Mouse (Mus musculus): ENCODE measurements at regions not wholly inside any gene's neighbourhood (a gene's known extent, or its start where the extent isn't known, plus 50 kb on each side); places are given as distances from the start of the nearest gene placed in this dataset.

GRCm38 (mm10) chr11:7010858-7011257 is 52.4 kb upstream of the Adcy1 start:
- DNase-seq, result no peak

GRCm38 (mm10) chr11:6999329-6999728 is 64.0 kb upstream of the Adcy1 start:
- DNase-seq, result no peak

DNA sequence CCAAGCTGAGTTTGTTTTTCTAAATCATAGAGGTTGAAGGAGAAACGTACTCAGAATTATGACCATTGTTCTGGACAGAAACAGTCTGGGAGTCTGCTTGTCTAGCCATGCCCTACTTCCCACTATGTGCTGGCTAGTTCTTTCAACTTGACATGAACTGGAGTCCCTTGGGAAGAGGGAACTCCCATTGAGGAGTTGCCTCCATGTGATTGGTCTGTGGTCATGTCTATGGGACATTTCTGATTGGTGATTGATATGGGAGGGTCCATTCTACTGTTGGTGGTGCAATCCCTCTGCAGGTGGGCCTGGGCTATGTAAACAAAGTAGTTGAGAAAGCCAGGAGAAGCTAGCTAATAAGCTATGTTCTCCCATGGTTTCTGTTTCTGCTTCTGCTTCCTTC is 64.5 kb upstream of the Adcy1 start:
- DNase-seq, result no peak

DNA sequence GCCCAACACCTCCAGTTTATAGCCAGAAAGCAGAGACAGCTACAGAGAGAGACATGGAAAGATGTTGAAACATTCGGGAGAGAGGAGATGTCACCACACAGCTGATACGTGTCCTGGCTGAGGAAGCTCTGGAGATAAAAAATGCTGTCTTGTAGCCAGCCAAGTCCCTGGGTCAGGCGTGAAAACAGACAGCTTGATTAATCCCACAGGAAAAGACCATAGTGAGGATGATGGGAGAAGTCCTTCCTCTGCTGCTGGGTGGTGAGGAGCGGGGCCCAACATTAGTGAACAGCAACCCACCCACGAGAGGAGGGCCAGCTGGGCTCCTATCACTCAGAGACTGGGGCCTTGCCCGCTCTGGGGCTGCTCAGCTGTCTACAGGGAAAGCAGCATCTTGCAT is 65.8 kb upstream of the Adcy1 start:
- DNase-seq, result no peak

DNA sequence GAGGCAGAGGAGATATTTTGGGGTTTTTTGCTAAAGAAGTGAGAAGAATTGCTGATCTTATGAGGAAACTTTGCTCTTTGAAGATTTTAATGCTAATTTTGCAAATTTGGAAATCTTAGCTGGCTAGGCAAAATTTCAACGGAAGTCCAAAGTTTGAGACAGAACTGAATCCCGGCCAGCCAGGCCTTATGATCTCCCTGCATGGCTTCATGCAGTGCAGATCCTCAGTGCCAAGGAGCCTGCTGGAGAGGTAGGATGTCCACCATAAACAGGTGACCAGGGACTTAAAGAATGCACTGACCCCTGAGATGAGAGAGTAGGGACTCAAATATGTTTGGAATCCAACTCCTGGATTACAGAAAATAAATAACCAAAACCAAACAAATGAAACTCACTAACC is 69.6 kb upstream of the Adcy1 start:
- no peak for DNase-seq

GRCm38 (mm10) chr11:6991626-6992025 is 71.7 kb upstream of the Adcy1 start:
- DNase-seq, result no peak

- DNase-seq, result no peak
These were observed 72.6 kb upstream of the Adcy1 start for GRCm38 (mm10) chr11:6990711-6991110.

GRCm38 (mm10) chr11:6988884-6989824 is 74.1 kb upstream of the Adcy1 start:
- no peak for DNase-seq

GRCm38 (mm10) chr11:6987995-6988394 is 75.3 kb upstream of the Adcy1 start:
- no peak for DNase-seq

GRCm38 (mm10) chr11:6987105-6987504 is 76.2 kb upstream of the Adcy1 start:
- no peak for DNase-seq

DNA sequence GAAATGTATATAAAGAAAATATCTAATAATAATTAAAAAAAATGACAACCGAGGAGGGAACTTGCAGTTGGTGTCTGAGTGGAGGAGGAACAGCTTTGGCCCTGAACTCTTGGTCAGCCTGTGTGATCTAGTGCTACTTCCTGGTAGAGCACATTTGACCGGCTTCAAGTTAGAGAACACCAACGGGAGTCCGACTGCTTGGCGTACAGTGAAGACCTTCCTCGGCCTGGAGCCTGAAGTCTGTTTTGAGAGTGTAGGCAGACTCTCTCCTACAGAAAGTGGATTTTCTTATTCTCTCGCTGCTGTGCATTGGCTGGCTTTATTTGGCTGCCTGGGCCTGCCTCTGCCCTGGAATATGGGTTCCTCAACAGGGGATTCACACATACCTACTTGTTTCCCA is 81.2 kb upstream of the Adcy1 start:
- DNase-seq, result no peak

DNA sequence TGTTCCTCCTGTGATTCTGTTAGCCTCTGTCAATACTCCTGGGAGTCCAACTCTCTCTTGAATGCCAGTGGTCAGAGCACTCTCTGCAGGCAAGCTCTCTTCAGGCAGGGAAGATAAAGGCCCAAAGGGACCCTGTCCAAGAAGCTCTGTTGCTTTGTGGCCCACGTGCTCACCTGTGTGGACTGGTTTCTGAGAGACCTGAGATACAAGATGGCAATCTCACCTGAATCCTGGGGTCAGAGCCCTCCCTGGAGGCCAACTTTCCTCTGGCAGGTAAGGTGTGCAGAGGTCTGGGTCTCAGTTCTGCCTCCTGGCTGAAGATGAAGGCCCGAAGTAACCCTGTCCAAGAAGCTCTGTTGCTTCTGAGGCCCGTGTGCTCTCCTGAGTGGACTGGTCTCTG is 83.6 kb upstream of the Adcy1 start:
- DNase-seq, result no peak

GRCm38 (mm10) chr11:6969196-6969595 is 94.1 kb upstream of the Adcy1 start:
- no peak for DNase-seq

GRCm38 (mm10) chr11:6966968-6967367 is 96.3 kb upstream of the Adcy1 start:
- no peak for DNase-seq

DNA sequence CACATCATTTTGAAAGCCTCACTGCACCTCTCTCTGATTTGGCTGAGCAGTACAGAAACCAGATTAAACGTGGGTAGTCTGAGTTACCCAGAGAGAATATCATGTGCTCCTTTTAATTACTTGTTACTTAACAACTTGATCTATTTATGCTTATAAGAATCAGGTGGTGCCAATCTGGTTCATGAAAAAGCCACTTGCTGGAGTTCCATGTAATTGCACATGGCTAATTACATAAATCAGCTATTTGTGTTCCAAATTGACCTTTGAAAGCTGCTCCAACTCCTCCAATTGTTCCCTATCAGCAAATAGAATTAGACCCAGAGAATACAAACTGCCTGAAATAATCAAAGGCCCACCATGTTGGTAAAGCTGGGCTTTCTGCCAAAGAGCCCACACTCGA is 98.8 kb upstream of the Adcy1 start:
- DNase-seq, result no peak

DNA sequence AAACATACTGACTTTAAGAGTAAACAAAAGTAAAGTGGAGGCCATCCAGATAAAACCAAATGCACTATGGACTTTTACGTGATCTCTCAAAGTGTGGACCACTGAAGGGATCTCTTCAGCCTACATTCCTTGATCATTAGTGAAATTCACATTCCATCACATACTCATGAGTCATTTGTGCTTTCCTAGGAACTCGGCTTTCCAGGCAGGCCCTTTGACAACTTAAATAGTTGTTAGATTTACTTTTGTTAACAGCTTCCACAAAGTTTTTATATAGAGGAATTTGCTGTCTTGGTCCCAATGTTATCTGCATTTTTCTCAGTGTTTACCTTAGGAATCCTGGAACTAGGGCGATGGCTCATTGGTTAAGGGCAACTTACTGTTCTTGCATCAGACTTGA is 99.7 kb upstream of the Adcy1 start:
- DNase-seq, result no peak

DNA sequence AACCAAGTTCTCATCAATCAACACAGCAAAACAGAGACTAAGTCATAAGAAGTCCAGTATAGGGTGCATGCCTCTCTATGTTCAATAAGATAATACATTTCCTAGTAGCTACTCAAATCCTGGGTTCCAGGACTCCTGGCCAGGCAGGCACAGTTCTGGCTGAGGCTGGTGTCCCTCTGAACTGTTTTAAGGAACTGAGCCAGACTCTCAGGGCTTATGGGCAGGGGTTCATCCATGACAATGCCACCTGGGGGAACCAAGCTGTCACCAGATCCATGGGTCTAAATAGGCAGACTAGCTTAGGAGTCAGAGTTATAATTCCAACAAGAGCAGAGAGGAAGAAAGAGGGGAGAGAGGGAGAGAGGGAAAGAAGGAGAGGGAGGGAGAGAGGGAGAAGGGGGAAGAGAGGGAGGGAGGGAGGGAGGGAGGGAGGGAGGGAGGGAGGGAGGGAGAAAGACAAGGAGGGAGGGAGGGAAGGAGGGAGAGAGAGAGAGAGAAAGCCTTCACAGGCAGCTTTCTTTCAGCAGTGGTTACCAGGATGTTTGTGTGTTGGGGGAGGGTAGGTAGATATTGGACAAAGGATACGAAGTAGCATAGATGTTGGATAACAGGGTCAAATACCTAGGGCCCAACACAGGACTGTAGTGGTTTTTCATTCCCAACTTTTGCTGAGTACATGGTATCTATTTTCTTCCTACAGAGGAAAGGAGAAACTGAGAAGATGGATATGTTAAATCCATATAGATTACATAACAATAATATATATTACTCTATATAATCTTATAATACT is 100.3 kb upstream of the Adcy1 start:
- no peak for DNase-seq

DNA sequence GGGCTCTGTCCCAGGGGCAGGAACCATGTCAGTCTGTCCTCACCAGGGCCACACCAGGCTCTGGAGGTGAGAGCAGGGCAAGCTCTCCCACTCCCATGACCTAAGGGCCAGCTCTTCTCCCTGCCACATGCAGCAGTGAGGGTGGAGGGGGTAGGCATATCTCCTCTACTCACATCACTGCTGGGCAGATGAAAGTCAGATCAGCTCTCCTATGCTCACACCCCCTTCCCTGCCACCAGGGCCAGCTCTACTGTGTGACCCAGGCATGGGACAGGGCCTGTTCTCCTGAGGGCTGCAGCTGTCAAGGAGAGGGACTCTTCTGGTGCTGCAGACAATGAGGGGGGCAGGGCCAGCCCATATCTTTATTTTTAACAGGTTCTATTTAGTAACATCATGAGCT is 101.0 kb upstream of the Adcy1 start:
- DNase-seq, result no peak

DNA sequence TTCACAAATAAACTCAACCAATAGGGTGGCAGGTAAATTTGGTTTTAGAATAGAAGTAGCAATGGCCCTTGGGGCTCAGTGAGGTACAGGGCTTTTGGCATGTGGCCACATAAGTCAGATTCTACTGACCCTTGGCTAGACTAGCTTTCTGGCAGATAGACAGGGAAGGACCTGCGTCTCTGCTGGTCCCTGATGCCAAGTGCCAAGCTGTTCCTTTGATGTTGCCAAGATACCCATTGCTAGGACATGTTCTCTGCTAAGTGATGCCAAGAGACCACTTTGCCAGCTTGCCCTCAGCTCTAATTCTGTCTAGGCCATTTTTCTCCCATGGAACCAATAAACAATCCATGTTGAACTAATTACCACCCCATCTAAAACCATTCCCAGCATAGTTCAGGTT is 110.5 kb upstream of the Adcy1 start:
- DNase-seq, result no peak

DNA sequence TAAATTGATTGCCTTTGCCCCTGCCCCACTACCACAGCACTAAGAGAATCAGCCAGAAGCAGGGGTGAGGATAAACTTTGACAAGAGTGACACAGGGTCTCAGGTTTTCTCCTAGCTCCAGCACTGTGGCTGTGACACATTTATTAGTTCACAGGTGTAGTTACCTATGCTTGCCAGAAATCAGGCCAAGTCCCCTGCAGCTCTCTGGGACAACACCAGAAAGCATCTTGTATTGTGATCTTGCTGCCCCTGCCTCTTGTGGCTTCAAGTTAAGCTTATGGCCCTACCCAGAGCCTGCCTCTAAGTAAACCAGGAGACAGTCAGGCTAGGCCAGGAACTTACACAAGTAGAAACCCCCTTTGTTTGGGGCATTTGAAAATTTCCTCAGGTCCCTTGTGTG is 111.9 kb upstream of the Adcy1 start:
- DNase-seq, result no peak

DNA sequence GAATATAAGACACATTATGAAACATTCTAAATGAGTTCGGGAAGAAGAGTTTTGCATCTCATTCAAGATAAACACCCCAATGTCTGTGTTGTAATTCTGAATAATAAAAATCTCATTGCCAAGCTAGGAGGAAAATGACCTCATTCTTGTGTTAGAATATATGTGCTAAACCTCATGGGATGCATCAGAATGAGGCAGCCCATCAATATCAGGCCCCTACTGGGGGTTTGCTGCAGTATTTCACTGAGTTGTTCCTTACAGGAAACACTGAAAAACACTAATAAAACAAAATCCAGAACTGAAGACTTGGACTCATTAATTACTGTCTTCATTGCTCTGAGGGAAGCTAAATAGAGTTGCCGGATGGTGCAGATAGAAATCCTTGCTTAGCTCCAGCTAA is 111.6 kb upstream of the Gm11983 start:
- no peak for DNase-seq

GRCm38 (mm10) chr11:6934157-6934556 is 96.7 kb upstream of the Gm11983 start:
- DNase-seq, result no peak

DNA sequence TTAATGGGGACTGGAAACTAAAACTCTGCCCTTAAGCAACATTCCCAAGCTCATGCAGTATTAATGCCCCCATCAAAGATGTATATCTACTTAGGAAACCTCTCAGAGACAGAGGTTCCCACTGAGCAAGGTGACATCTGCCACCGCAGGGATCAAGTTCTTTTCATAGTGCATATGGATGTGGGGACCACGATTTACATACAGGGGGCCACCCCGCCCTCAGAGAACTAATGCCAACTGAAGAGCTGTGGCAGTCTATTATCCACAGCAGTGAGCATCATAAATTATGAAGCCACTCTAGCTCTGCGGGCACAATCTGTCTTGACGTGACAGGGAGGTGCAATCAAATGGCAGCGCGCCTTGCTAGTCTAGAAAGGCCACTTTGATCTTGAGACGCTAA is 88.6 kb upstream of the Gm11983 start:
- no peak for DNase-seq

DNA sequence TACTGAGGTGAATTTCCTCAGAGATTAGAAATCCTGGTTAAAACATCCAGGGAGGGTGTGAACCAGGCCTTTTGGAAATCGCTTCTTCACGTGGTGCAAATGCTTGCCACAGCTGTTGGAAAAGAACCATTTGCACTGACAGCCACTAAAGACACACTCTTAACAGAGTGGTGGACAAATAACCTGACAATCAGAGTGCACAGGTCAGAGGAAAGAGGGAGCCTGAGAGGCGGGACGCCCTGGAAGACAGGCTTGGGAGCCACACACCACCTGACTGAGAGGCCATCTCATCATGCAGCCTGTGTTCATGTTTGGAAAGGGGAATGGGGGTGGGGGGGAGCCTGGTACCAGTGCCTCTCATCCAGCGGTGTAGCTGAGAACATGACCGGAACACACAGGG is 87.0 kb upstream of the Gm11983 start:
- DNase-seq, result no peak

Measured in kidney, adult 18-20 months (tissue).